Mouse (Mus musculus): ENCODE measurements at regions not wholly inside any gene's neighbourhood (a gene's known extent, or its start where the extent isn't known, plus 50 kb on each side); places are given as distances from the start of the nearest gene placed in this dataset.

DNA sequence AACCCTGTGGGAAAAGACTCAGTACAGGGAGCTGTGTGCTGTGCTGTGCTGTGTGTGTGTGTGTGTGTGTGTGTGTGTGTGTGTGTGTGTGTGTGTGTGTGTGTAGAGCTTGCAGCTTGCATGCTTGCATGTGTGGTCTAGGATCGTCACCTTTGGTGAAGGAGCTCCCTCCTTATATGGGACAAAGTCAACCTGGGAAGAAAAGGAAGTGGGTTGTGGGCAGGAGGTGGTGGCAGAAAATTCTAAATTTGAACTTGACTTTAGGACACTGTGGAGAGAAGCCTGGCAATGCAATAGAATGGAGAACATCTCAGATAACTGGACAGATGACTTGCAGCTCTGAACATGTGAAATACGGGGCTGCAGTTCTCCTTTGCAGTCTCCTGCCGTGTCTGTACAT, 84.7 kb upstream of the Itprid2 start:
- H3K36me3 ChIP-seq = no peaks in the 10 kb centered on the region
- H3K9me3 ChIP-seq (replicated peaks) = no peaks in the 10 kb centered on the region

DNA sequence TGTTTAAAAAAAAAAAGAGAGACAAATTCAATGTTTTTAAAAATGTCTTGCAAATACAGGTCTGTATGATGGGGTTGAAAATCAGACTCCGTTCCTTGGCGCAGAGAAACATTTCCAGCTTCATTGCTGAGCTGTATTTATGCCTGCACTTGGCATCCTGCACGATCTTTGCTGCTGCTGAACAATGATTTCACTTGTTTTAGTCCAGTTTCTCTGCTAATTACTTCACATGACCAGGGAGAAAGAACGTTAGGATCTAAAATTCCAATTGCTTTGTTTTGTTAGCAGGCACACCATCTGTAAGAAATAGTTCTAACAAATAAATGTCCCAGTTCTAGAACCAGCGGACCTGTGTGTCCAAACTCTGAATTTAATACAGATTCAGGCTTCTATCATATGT, 82.7 kb upstream of the Itprid2 start:
- H3K9me3 ChIP-seq (replicated peaks) = no peaks in the 10 kb centered on the region
- H3K36me3 ChIP-seq = no peaks in the 10 kb centered on the region
- WGBS (ENCODE audit: insufficient replicate concordance) = 72% methylated on average over 5 of the region's 5 CpGs
- no peak overlapping the region for H3K4me3 ChIP-seq
- H3K9ac ChIP-seq = no peak overlapping the region
- no peak for ATAC-seq
- H3K4me2 ChIP-seq = no peak overlapping the region
- H3K27me3 ChIP-seq (replicated peaks) = no peaks in the 10 kb centered on the region
- no peaks in the 10 kb centered on the region for H3K4me1 ChIP-seq
- no peak overlapping the region for H3K27ac ChIP-seq

More for the DNA sequence above, 84.7 kb upstream of the Itprid2 start:
- Histone ChIP-seq H3K4me3 (no peak overlapping the region), H3K27me3 (replicated peaks) (no peaks in the 10 kb centered on the region), H3K27ac (no peak overlapping the region), H3K4me1 (no peaks in the 10 kb centered on the region), H3K9ac (no peak overlapping the region), H3K4me2 (no peak overlapping the region)
- WGBS (ENCODE audit: insufficient replicate concordance) = 27% methylated on average over 3 of the region's 3 CpGs
- no peak for ATAC-seq

DNA sequence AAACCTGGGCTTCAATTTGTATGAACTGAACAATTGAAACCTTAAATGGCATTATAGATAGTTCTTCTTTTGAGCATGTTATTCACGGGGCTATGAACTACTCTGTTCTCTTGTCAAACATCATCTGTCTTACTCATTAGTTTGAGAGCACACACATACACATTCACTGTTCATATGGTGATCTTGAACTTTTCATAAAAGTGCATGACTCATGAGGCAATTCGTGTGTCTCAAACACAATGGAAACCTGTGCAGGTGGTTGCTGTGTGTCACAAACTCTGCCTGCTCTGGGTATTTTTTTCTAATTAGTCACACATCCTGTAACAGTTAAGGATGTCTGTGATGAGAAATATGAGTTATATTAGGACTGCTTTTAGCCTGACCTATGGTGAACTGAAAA, 79.8 kb upstream of the Itprid2 start:
- Histone ChIP-seq H3K27ac (no peak overlapping the region), H3K9ac (no peak overlapping the region), H3K36me3 (no peaks in the 10 kb centered on the region), H3K4me1 (no peaks in the 10 kb centered on the region), H3K27me3 (replicated peaks) (no peaks in the 10 kb centered on the region), H3K4me2 (no peak overlapping the region), H3K9me3 (replicated peaks) (no peaks in the 10 kb centered on the region), H3K4me3 (no peak overlapping the region)
- WGBS (ENCODE audit: insufficient replicate concordance) = 49% methylated on average over 2 of the region's 2 CpGs
- ATAC-seq = no peak

DNA sequence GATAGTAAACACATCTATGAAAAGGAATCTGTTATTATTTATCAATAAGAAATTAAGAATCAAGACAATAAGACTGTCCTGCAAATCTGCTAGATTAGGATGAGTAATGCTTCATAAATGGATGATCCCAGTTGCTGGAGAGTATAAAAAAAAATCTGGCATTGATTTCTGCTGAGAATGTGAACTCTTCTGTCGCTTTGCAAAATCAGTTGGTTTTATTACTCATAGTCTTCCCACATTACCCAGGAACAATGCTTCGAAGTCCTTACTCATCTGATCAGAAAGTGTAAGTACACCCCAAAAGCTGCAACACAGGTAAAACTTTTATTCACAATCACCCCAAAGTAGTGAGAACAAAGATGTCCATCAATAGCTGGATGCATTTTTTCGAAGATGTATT, 77.8 kb upstream of the Itprid2 start:
- Histone ChIP-seq H3K4me1 (no peaks in the 10 kb centered on the region), H3K27ac (no peak overlapping the region), H3K4me2 (no peak overlapping the region), H3K27me3 (replicated peaks) (no peaks in the 10 kb centered on the region), H3K36me3 (no peaks in the 10 kb centered on the region), H3K4me3 (no peak overlapping the region), H3K9me3 (replicated peaks) (no peaks in the 10 kb centered on the region), H3K9ac (no peak overlapping the region)
- ATAC-seq = no peak
- 55% methylated on average over 3 of the region's 3 CpGs for WGBS (ENCODE audit: insufficient replicate concordance)

DNA sequence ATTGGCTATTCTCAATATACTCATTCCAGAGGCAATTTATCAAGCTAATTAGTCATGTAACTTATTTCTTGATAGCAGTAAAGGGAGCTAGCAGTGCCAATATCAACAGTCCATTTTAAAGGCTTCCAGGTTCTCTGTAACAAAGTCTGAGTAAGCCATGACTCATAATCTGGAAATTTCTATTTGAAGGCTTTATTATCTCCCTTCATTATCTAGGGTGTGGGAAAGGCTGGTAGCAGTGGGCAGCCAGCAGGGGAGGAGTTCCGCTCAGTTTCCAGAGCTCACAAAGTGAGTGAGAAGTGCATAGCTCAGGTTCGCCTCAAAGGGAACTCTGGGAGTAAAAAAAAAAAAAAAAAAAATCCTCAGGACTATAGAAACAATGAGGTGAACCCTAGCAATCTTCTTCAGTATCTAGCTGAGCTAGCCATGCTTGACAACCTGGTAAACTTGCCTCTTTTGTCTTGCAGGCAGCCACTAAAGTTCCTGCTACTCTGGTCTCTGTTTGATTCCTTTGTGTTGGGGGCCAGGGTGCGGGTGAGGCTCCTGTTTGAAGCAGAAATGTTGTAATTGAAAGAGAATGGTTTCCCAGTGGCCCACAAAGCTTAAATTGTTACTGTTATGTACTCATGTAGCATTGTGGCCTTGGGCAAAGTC, 68.7 kb upstream of the Itprid2 start:
- Histone ChIP-seq H3K4me3 (no peak overlapping the region), H3K9me3 (replicated peaks) (no peaks in the 10 kb centered on the region), H3K4me2 (no peak overlapping the region), H3K27me3 (replicated peaks) (no peaks in the 10 kb centered on the region), H3K4me1 (no peaks in the 10 kb centered on the region), H3K9ac (no peak overlapping the region), H3K36me3 (no peaks in the 10 kb centered on the region), H3K27ac (no peak overlapping the region)
- ATAC-seq = no peak
- 22% methylated on average over 3 of the region's 3 CpGs for WGBS (ENCODE audit: insufficient replicate concordance)

DNA sequence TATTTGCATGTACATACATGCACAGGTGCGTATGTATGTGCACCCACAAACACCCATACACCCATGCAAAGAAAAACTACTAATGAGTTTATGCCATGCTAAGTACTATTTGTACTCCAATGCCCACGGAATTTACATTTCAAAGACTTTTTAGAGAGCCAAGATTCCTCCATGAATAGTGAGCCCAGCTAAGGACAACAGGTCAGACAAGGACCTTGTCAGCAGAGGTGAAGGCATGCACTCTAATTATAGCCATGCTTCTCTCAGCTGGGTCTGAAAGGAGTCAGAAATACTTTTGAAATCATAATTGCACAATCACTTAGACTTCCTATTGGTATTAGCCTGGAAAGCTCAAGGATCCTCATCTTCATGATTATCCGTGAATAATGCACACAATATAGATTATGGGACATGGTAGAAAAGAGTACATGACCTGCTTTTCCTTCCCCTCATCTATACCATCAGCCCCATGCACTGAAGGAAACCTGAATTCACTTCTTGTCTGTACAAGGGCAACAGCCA, 67.7 kb upstream of the Itprid2 start:
- no peak overlapping the region for H3K27ac ChIP-seq
- ATAC-seq = no peak
- H3K4me2 ChIP-seq = no peak overlapping the region
- H3K4me1 ChIP-seq = no peaks in the 10 kb centered on the region
- no peak overlapping the region for H3K9ac ChIP-seq
- H3K27me3 ChIP-seq (replicated peaks) = no peaks in the 10 kb centered on the region
- H3K4me3 ChIP-seq = no peak overlapping the region
- no peaks in the 10 kb centered on the region for H3K36me3 ChIP-seq
- H3K9me3 ChIP-seq (replicated peaks) = no peaks in the 10 kb centered on the region
- 63% methylated on average over 3 of the region's 3 CpGs for WGBS (ENCODE audit: insufficient replicate concordance)

DNA sequence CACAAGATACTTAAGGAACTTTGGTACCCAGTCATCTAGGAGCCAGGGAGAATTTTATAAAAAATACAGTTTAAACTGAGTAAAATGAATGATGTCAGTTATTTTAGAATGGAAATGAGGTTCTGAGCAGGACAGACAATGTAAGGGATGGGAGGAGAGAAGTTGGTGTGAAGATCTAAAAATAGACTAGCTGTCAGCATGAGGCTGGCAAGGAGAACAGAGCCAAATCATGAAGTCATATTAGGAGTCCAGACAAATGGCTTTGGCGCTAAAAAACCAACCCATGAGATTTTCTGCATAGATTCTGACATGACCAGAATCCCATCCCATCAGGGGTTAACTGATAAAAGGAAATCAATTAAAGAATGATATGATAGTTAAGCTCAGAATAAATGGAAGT, 65.5 kb upstream of the Itprid2 start:
- Histone ChIP-seq H3K27me3 (replicated peaks) (no peaks in the 10 kb centered on the region), H3K9ac (no peak overlapping the region), H3K4me1 (no peaks in the 10 kb centered on the region), H3K27ac (no peak overlapping the region), H3K36me3 (no peaks in the 10 kb centered on the region), H3K9me3 (replicated peaks) (no peaks in the 10 kb centered on the region), H3K4me3 (no peak overlapping the region), H3K4me2 (no peak overlapping the region)
- ATAC-seq = no peak
- WGBS (ENCODE audit: insufficient replicate concordance) = 50% methylated on average over 1 of the region's 1 CpGs

DNA sequence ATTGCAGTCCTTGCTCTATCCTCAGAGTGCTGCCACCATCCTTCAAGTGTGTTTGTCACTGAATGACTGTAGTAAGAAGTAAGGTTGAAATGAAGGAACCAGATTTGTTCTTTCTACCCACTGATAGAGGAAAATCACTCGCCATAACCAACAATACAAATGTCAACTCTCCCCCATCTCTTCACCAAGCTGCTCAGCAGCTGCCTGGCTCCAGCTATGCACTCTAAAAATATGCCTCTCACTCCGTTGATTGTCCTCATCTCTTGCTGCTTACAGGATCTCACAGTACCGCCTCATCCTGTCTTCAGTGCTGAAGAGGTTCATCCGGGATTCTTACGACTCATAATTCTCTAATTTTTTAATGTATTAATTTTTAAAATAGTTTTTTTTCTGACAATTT, 63.2 kb upstream of the Itprid2 start:
- Histone ChIP-seq H3K4me2 (no peak overlapping the region), H3K27me3 (replicated peaks) (no peaks in the 10 kb centered on the region), H3K36me3 (no peaks in the 10 kb centered on the region), H3K9ac (no peak overlapping the region), H3K4me3 (no peak overlapping the region), H3K4me1 (no peaks in the 10 kb centered on the region), H3K9me3 (replicated peaks) (no peaks in the 10 kb centered on the region), H3K27ac (no peak overlapping the region)
- 69% methylated on average over 5 of the region's 5 CpGs for WGBS (ENCODE audit: insufficient replicate concordance)
- no peak for ATAC-seq

DNA sequence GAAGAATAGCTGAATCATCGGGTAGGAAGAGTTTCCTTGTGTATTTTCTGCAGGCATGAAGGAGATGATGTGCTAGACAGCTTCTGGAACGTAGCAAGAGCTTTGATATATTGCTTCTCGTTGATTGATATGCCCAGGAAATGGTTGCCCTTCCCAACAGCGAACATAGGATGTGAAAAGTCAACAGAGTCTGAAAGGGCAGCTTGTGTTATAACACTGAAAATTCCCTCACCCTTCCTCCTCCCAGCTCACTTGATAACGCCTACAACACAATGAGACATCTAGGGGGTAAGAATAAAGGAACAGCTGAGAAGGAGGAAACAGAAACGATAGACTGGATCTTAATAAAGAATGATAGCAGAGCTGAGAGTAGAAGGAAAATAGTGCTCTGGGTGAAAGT, 60.1 kb upstream of the Itprid2 start:
- Histone ChIP-seq H3K9me3 (replicated peaks) (no peaks in the 10 kb centered on the region), H3K4me2 (no peak overlapping the region), H3K27ac (no peak overlapping the region), H3K4me3 (no peak overlapping the region), H3K9ac (no peak overlapping the region), H3K27me3 (replicated peaks) (no peaks in the 10 kb centered on the region), H3K4me1 (no peaks in the 10 kb centered on the region), H3K36me3 (no peaks in the 10 kb centered on the region)
- no peak for ATAC-seq
- WGBS (ENCODE audit: insufficient replicate concordance) = 41% methylated on average over 6 of the region's 6 CpGs

DNA sequence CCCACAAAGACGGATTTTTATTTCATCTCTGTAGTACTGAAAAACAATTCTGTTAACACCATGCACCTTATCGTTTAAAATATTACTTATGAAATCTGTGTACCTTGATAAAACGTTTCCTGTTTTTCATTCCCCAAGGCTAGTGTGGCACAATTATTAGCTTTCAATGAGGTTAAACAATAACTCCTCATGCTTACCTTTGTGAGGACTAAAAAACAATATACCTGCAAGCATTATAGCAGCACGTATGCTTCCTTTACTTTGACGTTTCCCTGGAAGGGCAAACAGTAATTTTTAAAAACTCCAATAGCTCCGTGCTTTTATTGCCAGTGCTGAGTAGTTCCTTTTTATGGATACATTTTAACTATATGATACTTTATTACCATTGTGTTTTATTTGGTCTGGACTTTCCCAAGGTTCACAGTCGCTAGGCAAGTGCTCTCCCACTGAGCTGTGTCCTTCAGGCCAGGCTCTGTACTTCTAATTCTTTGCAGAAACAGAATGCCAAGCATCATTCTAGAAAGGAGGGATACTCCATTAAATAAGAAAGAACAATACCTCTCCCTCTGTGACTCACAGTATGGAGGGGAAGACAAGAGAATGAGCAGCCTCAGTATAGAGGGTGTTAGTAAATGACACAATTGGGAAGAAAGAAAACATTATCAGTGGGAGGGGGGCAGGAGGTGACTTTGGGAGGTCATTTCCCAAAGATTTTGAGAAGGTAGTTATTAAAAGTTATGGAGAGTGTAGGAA, 50.0 kb upstream of the Itprid2 start:
- Histone ChIP-seq H3K27me3 (replicated peaks) (no peaks in the 10 kb centered on the region), H3K27ac (no peak overlapping the region), H3K4me2 (no peak overlapping the region), H3K4me3 (no peak overlapping the region), H3K9me3 (replicated peaks) (no peaks in the 10 kb centered on the region), H3K4me1 (no peaks in the 10 kb centered on the region), H3K9ac (no peak overlapping the region), H3K36me3 (no peaks in the 10 kb centered on the region)
- WGBS (ENCODE audit: insufficient replicate concordance) = 67% methylated on average over 7 of the region's 7 CpGs
- no peak for ATAC-seq

Data from liver, embryonic 12.5 days (tissue).